Mouse (Mus musculus) megakaryocyte, embryonic 14.5 days (primary cell): ENCODE data around the gene Tulp4.

Experiments
- FLI1 ChIP-seq: IDR thresholded peaks from 2 replicates; pipeline ENCODE4 v1.6.1; 2012; ENCODE audit warnings: low read length, inconsistent platforms, mixed read lengths
- GATA1 ChIP-seq: IDR thresholded peaks from 3 replicates; pipeline ENCODE4 v1.6.1; 2012; ENCODE audit warnings: mixed read lengths, low read length, inconsistent platforms, borderline replicate concordance

- TF ChIP-seq GATA1 (no peak), FLI1 (no peak)
Observed at GRCm38 (mm10) chr17:6066021-6066420, 40.2 kb upstream of the Tulp4 start.
